Mouse (Mus musculus): ENCODE results near the gene Fam219a.

Gene Fam219a

GRCm38 (mm10) chr4:41569411-41569885 is at the start of gene Fam219a, which contains the start of gene Dnaic1:
Gene Fam219a, minus strand, starts transcription at chr4:41569538.
Gene Dnaic1, plus strand, starts transcription at chr4:41569775.
- peak; percentile 100 for DNase-seq

- DNase-seq, result no peak
Measured at GRCm38 (mm10) chr4:41615661-41616599, 46.6 kb upstream of the Fam219a start.

- peak; percentile 96 for DNase-seq
Measured at GRCm38 (mm10) chr4:41614156-41614555, 44.8 kb upstream of the Fam219a start.

GRCm38 (mm10) chr4:41612166-41612565 is 42.8 kb upstream of the Fam219a start:
- DNase-seq, result no peak

- no peak for DNase-seq
Measured at GRCm38 (mm10) chr4:41610594-41610980, 41.2 kb upstream of the Fam219a start.

- DNase-seq, result no peak
Measured at GRCm38 (mm10) chr4:41609681-41610593, 40.6 kb upstream of the Fam219a start.

GRCm38 (mm10) chr4:41606784-41607183 is 37.4 kb upstream of the Fam219a start:
- DNase-seq, result no peak

GRCm38 (mm10) chr4:41604476-41605396 is 35.4 kb upstream of the Fam219a start:
- DNase-seq, result no peak

- DNase-seq, result no peak
Measured at GRCm38 (mm10) chr4:41602818-41603217, 33.5 kb upstream of the Fam219a start.

- no peak for DNase-seq
Measured at GRCm38 (mm10) chr4:41583353-41583752, 14.0 kb upstream of the Fam219a start.

GRCm38 (mm10) chr4:41575914-41576313 is 6.6 kb upstream of the Fam219a start:
- peak; percentile 82 for DNase-seq

GRCm38 (mm10) chr4:41573492-41573891 is 4.2 kb upstream of the Fam219a start:
- DNase-seq, result no peak

GRCm38 (mm10) chr4:41571490-41571889 is 2.2 kb upstream of the Fam219a start:
- DNase-seq, result peak; percentile 82

GRCm38 (mm10) chr4:41568682-41569410 is 492 bp downstream of the Fam219a start:
- peak; percentile 96 for DNase-seq

- peak; percentile 97 for DNase-seq
Measured at GRCm38 (mm10) chr4:41568239-41568638, 1.1 kb downstream of the Fam219a start.

- peak; percentile 91 for DNase-seq
Measured at GRCm38 (mm10) chr4:41566123-41566522, 3.2 kb downstream of the Fam219a start.

- DNase-seq, result peak; percentile 90
Measured at GRCm38 (mm10) chr4:41563297-41563696, 6.0 kb downstream of the Fam219a start.

GRCm38 (mm10) chr4:41557092-41557491 is 12.2 kb downstream of the Fam219a start:
- DNase-seq, result no peak

- DNase-seq, result peak; percentile 90
Measured at GRCm38 (mm10) chr4:41556311-41556953, 12.9 kb downstream of the Fam219a start.

GRCm38 (mm10) chr4:41554994-41555663 is 14.2 kb downstream of the Fam219a start:
- DNase-seq, result peak; percentile 99
